Mouse (Mus musculus): ENCODE data around the gene Pogz.
"Not testable (repeated sequence)": the region's sequence is repeated elsewhere in the genome, so short reads cannot be mapped to it uniquely, and the experiment has no call there.

Gene Pogz

DNA sequence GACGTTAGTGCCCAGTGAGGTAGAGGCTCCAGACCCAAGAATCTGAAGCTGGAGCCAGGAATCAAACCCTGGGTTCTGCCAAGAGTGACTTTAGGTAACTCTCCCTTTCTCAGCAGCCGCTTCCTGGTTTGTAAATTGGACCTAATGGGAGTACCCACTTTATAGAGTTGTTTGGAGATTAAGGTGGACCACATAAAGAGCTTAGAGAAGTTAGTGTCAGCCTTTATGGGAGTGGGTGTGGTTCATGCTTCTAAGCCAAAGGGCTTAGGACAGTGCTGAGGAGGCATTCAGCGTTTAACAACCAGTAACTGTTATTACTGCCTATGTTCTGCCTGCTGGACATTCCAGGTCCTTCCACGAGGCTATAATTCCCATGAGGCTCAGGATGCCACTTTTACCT, 81.5 kb downstream of the Pogz start:
- no peak for DNase-seq

- DNase-seq = no peak
Measured at GRCm38 (mm10) chr3:94921104-94921503, 83.7 kb downstream of the Pogz start.

DNA sequence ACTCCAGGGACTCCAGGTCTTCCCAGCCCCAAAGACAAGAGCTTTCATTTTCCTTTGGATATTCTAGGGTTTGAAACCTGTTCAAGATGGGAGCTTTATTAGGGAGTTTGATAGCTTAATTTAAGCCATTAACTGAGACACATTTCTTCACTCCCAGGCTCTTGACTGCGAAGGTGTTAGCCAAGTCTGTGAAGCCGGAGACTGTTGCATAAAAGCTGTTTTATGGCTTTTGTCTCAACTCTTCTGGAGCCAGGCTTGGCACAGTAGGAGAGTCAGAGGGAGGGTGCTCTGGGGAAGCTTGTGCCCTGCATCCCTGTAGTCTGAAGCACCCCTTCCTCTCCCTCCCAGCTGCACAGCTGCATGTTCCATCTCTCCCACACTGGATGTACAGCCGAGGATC, 85.0 kb downstream of the Pogz start:
- no peak for DNase-seq

GRCm38 (mm10) chr3:94924688-94925087, 87.3 kb downstream of the Pogz start:
- DNase-seq = no peak

DNA sequence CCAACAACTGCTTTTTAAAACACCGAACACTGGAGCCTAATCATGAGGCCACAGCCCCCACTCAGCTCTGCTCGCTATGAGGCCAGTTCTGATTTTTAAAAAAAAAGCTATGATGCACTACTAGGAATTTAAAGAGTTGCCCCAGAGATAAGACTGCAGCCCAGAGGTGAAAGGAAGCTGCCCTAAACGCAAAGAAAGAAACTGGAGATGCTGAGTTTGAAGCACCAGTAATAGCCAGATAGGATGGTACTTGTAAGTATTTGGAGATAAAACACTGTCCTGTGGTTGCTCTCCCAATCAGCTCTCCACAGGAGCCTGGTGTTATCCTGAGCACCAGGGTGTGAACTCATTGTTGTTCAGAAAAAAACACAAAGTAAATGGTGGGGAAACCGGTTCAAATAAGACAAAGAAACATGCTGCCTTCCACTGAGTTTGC, 89.0 kb downstream of the Pogz start:
- DNase-seq = not testable (repeated sequence)

DNA sequence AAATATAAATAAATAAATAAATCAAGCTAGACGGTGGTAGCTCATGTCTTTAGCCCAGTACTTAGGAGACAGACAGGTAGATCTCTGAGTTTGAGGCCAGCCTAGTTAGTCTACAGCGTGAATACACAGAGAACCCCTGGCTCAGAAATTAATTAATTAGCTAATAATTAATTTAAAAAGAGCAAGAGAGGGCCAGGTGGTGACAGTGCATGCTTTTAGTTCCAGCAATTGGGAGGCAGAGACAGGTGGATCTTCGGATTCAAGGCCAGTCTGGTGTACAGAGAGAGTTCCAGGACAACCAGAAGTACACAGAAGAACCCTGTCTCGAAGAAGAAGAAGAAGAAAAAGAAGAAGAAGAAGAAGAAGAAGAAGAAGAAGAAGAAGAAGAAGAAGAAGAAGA, 91.6 kb downstream of the Pogz start:
- DNase-seq = not testable (repeated sequence)

- not testable (repeated sequence) for DNase-seq
Measured at GRCm38 (mm10) chr3:94930386-94931266, 93.3 kb downstream of the Pogz start.

- DNase-seq = not testable (repeated sequence)
Measured at GRCm38 (mm10) chr3:94931427-94932082, 94.2 kb downstream of the Pogz start.

Data from thymus, postnatal 14 days (tissue).